Mouse (Mus musculus) kidney, adult 9 months (tissue): ENCODE data around the gene Lpar1.

Experiments
- DNase-seq: peaks from one replicate; pipeline ENCODE4 v3.0.0; 2022

Lpar1 gene

DNA sequence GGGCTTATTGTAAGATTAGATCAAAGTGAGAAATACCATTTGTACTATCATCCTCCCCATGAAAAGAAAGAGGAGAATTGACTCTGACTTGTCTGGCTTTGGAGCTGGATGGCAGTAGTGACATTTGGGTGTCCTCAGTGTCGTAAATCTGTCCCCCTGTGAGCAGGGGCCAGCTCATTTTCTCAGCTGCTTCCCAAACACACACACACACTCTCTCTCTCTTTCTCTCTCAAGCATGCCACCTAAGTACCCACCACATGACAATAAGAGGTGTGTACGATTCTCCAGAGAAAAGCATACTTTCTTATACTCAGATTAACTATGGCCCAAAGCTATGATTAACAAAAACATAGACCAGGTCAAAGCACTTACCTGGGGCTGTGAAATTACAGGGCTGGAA lies 49.4 kb downstream of the Lpar1 start:
- no peak for DNase-seq

GRCm38 (mm10) chr4:58501012-58501777 lies 52.5 kb downstream of the Lpar1 start:
- DNase-seq = no peak

DNA sequence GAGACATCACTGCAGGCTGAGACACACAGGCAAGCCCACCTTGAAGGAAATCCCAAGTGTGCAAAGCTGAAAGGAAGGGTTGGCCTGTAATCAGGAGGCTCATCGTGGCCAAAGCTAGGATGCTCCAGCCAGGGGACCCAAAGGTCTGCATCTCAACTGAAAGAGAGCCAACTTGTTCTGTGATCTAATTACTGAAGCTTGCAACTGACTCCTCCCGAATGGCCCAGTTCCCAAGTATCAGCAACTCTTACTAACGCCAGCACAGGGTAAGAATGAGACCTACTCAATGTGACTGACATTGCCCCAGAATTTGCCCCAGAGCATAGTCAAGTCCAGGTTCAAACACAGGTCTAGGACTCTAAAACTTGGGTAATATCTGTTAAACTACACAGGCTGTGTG lies 53.9 kb downstream of the Lpar1 start:
- no peak for DNase-seq

DNA sequence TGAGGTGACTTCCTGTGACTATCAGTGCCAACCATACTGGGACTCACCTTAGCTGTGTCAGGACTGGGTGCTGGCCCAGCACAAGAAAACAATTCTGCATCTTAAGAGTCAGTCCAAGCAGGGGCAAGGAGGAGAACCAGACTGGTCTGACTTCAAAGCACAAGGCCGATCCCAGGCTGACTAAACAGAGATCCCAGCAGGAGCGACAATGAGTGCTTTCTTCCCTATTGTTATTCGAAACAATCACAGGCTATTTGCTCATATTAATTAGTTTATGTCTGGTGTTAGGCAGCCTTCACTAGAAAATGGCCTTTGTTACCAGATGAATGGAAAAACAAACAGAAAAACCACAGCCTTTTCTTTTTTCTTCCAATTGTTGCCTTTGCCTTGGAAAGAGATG lies 54.5 kb downstream of the Lpar1 start:
- no peak for DNase-seq

- no peak for DNase-seq
Measured at GRCm38 (mm10) chr4:58498734-58499133, 55.0 kb downstream of the Lpar1 start.

GRCm38 (mm10) chr4:58497284-58497683 lies 56.4 kb downstream of the Lpar1 start:
- no peak for DNase-seq

DNA sequence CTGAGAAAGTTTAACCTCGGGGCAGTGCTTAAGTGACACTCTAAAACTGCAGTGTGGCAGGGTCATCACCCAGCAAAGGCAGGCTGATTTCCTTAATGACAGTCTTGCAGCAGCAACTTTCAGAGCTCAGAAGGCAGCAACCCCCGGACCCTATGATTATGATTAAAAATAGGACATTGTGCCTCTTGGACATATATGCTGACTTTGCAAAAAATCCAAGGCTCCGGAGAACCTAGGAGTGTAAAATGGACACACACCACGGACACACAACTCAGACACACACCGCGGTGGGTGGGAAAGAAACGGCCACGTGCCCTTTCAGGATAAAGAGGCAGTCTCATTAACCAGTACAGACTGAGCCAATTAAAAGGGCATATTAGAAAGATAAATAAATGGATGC lies 57.0 kb downstream of the Lpar1 start:
- DNase-seq = no peak

DNA sequence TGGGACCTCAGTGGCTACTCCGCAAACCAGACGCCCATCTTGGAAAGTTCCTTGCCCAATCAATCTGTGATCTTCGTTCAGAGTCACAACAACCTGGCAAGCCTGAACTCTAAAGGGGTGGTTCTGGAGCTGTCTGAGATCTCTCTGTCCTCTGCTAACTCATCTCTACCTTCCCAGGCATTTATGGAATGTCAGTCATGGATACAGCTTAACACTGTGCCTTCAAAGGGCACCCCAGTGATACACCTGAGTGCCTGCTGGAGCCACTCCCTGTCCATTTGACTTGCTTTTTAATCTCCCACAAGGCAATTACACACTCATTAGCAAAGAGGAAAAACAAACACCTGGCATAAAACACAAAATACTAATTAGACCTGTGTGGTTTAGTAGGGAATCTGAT lies 62.0 kb downstream of the Lpar1 start:
- DNase-seq = no peak

DNA sequence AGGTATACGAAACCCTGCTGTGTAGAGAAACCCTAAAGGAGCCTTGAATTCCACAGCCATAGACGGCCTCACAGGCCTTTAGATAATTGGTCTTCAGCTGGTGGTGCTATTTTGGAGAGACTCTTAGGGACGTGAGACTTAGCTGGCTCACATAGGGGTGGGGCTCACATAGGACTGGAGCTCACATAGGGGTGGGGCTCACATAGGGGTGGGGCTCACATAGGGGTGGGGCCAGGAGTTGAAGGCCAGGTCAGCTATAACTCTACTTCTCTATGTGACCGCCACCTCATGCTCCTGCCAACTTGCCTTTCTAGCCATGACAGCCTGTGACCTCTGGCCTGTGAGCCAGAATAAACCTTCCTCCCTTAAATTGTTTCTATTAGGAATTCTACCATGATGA lies 63.3 kb downstream of the Lpar1 start:
- no peak for DNase-seq

DNA sequence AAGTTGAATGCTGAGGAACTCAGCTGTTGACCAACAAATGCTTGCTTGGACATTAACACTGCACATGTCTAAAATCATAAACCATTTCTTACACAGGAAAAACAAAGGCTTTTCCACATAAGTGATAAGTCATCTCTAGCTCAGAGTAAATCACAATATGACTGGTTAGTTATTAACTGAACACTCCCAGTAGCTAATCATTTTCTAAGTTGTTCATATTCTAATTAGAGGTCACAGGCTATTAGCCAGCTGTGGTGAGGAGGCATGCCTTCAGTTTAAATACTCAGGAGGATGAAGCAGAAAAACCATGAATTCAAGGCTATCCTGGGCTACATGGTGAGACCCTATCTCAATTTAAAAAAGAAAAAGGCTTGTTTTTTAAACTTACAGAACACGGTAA lies 75.1 kb downstream of the Lpar1 start:
- peak; percentile 53 for DNase-seq

DNA sequence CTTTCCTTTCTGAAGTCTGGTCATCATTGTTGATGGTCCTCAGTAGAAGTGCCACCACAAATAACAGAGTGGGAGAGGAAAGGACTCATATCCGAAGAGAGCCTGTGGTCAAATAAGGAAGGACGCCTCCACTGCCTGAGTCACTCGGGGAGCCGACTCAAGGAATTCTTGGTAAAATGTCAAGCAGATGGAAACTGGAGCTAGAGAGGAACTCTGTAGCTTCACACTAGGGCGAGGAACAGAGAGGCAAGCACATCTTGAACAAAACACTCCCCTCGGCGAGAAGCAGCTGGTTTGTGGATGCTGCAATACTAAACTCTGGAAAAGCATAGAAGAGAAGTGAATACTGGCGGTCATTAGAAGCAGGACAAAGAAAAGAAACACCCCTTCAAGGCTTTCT lies 76.0 kb downstream of the Lpar1 start:
- no peak for DNase-seq

- DNase-seq = no peak
Measured at GRCm38 (mm10) chr4:58471203-58471910, 82.3 kb downstream of the Lpar1 start.

DNA sequence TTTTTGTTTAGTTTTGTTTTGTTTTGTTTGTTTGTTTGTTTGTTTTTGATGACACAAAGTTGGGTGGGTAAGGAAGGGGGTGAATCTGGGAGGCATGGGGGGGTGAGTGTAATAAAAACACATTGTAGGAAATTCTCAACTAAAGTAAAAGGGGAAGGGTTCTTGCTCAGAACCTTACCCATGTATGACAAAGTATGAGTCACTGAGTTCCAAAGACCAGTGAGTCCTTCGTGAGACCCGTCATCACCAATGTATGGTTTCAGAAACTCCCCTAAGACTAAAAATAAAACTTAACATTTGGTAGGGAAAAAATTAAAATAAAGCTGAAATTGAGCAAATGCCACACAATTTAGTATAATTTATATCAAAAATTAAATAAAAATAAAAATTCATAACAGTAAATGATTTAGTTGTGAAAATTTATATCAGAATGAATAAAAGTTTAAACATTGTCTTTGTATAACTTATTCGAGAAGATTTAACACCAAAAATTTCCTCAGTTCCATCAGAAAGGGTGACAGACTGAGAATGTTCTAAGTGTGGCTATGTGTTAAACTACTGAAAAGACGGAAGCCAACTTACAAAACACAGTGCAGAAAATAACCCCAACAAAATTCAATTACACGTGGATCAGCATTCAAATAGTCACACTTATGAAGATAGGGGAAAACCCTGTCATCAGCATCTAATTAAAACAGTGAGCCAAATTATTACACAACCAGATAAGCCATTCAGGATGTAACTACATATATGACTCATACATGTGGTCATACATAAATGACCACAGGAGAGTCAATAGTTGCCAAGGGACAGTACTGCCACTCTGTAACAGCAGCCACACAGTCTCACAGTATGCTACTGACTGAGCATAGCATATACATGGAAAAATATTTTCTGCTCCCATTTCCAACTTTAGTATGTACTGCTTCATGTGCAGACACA lies 83.8 kb downstream of the Lpar1 start:
- no peak for DNase-seq

- no peak for DNase-seq
Measured at GRCm38 (mm10) chr4:58469035-58469434, 84.7 kb downstream of the Lpar1 start.

GRCm38 (mm10) chr4:58465586-58465985 lies 88.1 kb downstream of the Lpar1 start:
- no peak for DNase-seq

DNA sequence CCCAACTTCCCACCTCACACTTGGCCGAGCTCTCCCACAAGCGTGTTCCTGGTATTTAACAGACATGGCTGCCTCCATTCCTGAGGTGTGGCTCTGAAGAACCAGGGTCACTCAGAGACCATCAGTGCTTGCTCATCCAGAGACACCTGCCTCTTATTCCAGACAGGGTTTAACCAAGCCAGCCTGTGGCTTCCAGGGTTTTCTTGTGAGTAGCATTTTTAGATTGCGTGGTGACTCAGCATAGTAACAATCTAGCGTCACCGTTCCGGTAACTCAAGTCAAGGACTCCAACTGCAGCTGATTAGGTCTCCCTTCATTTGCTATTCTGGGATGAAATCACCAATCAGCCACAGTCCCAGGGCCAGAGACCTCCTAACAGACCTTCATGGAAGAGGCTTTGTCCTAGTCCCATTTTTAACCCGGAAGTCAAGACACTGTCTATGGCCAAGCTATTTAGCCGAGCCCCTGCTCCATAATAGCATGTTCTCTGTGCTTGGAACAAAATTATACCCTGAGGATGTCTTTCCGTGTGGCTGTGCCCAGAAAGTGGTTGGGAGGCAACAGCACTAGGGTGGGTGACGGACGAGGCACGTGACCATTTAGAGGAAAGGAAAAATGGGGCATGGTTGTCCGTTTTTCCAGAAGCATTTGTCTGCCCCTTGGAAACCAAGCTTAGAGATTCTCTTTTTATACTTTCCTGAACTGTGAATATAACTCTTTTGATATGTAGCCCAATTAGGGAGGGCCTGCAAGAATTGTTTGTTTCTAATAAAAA lies 89.1 kb downstream of the Lpar1 start:
- no peak for DNase-seq

DNA sequence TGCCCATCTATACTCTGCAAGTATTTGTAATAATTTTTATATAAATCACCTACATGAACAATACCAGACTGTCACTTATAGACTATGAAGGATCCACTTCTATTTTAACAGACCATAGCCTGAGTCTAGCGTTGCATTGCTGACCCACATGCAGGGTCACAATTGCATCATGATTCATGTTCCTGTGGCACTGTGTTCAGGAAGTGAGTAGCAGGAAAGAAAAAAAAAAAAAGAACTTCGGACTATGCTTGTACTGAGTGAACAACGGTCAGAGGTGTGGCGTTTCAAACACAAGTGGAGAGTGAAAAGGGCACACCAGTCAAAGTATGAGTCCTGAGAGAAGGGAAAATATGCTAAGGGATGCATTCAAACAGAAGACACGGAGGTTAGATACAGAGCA lies 90.7 kb downstream of the Lpar1 start:
- no peak for DNase-seq

DNA sequence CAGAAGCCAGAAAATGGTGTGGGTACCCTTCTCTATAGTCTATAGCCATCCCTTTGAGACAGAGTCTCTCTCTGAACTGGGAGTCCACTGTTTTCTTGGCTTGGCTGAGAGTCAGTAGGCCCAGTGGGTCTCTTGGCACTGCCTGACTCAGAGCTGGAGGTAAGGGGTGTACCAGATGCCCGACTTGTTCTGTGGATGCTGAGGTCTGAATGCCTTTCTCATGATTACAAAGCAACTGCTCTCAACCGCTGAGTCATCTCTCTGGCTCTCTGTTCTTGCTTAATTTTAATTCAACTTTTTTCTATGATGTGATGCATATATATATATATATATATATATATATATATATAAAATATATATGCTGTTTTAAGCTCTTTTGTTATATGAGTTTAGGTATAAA lies 91.1 kb downstream of the Lpar1 start:
- DNase-seq = no peak

- DNase-seq = no peak
Measured at GRCm38 (mm10) chr4:58453334-58453733, 100.4 kb downstream of the Lpar1 start.

DNA sequence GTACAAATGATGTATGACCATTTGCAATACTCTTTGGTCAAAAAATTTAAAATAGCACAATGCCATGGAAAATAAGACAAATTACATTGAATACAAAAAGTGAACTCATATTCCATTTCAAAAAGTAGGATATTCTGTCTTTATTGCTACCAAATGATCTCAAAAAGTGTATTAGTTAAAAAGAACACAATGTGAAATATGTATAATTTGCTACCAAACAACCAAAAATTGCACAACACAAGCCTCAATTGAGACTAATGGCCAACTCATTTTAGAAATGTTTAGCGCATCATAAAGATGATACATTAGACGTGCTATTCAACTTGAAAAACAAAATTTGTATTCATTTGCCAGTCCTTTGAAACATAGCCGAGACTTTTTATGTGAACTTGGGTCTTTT lies 104.9 kb downstream of the Lpar1 start:
- no peak for DNase-seq

DNA sequence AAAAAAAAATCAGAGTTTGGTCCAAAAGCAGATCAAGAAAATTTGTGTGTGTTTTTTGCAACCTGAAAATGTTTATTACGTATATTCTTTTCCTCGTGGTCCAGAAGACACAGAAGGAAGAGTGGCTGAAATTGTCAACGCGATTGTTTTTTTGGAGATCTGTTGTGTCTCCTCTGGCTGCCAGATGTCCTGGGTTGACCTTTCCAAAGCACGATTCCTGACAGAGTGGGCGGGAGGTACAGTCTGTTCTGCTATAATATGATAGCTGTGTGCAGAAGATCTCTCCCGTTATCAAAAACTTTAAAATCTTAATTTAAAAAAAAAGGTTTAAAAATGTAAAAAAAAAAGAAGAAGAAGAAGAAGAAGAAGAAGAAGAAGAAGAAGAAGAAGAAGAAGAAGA lies 105.9 kb downstream of the Lpar1 start:
- peak; percentile 17 for DNase-seq

- DNase-seq = no peak
Measured at GRCm38 (mm10) chr4:58445846-58446245, 107.9 kb downstream of the Lpar1 start.

DNA sequence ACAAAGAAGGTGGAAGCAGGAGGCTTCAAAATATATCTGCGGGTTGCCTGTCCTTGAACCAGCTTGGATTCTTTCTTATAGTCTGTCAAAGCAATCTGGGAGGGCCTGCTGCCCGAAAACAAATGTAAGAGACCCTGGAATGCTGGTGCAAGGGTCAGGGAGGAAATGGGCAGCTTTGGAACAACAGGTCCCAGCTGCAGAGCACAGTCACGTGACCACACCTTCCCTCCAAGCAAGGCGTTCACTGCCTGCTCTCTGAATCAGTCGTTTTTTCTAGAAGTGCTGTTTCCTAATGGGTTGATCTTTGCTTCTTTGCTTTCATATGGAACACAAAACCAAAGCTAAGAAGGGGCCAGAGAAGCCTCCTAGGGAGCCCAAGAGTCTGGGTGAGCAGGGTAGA lies 111.4 kb downstream of the Lpar1 start:
- DNase-seq = no peak
